Comparison of ENCODE assay signal across 14 mouse cellular contexts in genomic region chr12:3825714-3826080, GRCm38 (mm10). TPM values are rescaled to one million over a fixed set of nuclear protein-coding genes. Genes with fewer than 3 reads are reported as not detected.
A peak's percentile ranks its signal among the peaks of the same experiment; 100 is the strongest.
DNase-seq lines count a peak whose midpoint lies in the region; ATAC-seq and TF ChIP-seq lines count a peak whose summit lies in the region.
"Had no signal": no experiment of that assay in that cellular context is flagged by ENCODE, and none has a peak within 500 bp of the region (broad histone marks: within the 10 kb centered on the region; RNA-seq: fewer than 3 reads in every experiment).

No protein-coding gene starts in this region.

- TF ChIP-seq CTCF in liver, embryonic 14.5 days (IDR thresholded peaks at IDR 0.05; ENCODE audit: low read depth), result no peak

- 50% methylated on average over 12 of the region's 12 CpGs for WGBS in kidney, embryonic 16.5 days
- WGBS in embryonic facial prominence, embryonic 10.5 days, result 58% methylated on average over 12 of the region's 12 CpGs
- WGBS in liver, embryonic 14.5 days (ENCODE audit: insufficient replicate concordance), result 38% methylated on average over 12 of the region's 12 CpGs

- no peak for TF ChIP-seq EP300 in liver, embryonic 14.5 days (IDR thresholded peaks at IDR 0.05; ENCODE audit: low read depth)

- no peaks in the 10 kb centered on the region for H3K36me3 ChIP-seq in kidney, embryonic 16.5 days (ENCODE audit: insufficient read depth, low read length)
- 0 out of 2 replicates have a peak, but pooled peaks cover 2% of the 10 kb centered on the region for H3K36me3 ChIP-seq in embryonic facial prominence, embryonic 10.5 days (replicated peaks)
- no peaks in the 10 kb centered on the region for H3K36me3 ChIP-seq in liver, embryonic 14.5 days (replicated peaks; ENCODE audit: control insufficient read depth, insufficient read depth, low read depth)
- H3K36me3 ChIP-seq: G1E; neural tube, embryonic 12.5 days had no signal

- no peak overlapping the region for H3K9ac ChIP-seq in kidney, embryonic 16.5 days (replicated peaks; ENCODE audit: low read length)
- H3K9ac ChIP-seq in liver, embryonic 14.5 days (replicated peaks), result no peak overlapping the region
- H3K9ac ChIP-seq: neural tube, embryonic 12.5 days had no signal

- H3K9me3 ChIP-seq in kidney, embryonic 16.5 days (ENCODE audit: low read length), result no peaks in the 10 kb centered on the region
- no peaks in the 10 kb centered on the region for H3K9me3 ChIP-seq in embryonic facial prominence, embryonic 10.5 days
- H3K9me3 ChIP-seq in liver, embryonic 14.5 days (ENCODE audit: control insufficient read depth, low read length), result no peaks in the 10 kb centered on the region
- H3K9me3 ChIP-seq: G1E; megakaryocyte, embryonic 14.5 days; neural tube, embryonic 12.5 days had no signal

- 0 out of 2 replicates have a peak, but pooled peaks have one; percentile 16 for ATAC-seq in kidney, embryonic 16.5 days (ENCODE audit: low FRiP score, low TSS enrichment)
- ATAC-seq in liver, embryonic 14.5 days (ENCODE audit: insufficient read depth), result peak; percentile 52; the same call in 1 of the 2 replicates
- ATAC-seq in cerebellum, adult (ENCODE audit: insufficient number of reproducible peaks, low FRiP score, low TSS enrichment), result no peak
- ATAC-seq: forebrain, embryonic 16.5 days had no signal

- DNase-seq in kidney, adult 8-10 months, result no peak
- peak; percentile 70 for DNase-seq in ES-CJ7 (ENCODE audit: low read depth, low spot score)
- no peak for DNase-seq in embryonic facial prominence, embryonic 10.5 days (ENCODE audit: low spot score)
- no peak for DNase-seq in liver, embryonic 14.5 days (ENCODE audit: low read depth in 3 of 3, low spot score in 3 of 3)
- no peak for DNase-seq in frontal cortex, adult 2 months (ENCODE audit: extremely low spot score in 1 of 2, low spot score in 1 of 2)
- DNase-seq: embryo, embryonic 11 days; kidney, adult 18-20 months; right cerebral cortex, postnatal 25 days had no signal

- H3K4me1 ChIP-seq in kidney, embryonic 16.5 days (ENCODE audit: insufficient read depth, low read length), result peaks cover 28% of the 10 kb centered on the region
- peaks cover 17% of the 10 kb centered on the region for H3K4me1 ChIP-seq in embryonic facial prominence, embryonic 10.5 days
- H3K4me1 ChIP-seq in liver, embryonic 14.5 days (replicated peaks; ENCODE audit: control insufficient read depth in 2 of 2, insufficient read depth in 2 of 2, low read length in 1 of 2), result 0 out of 4 replicates have a peak, but pooled peaks cover 0 to 4% of the 10 kb centered on the region in 2 experiments

- no peaks in the 10 kb centered on the region for H3K27me3 ChIP-seq in kidney, embryonic 16.5 days (ENCODE audit: insufficient read depth, low read length)
- no peaks in the 10 kb centered on the region for H3K27me3 ChIP-seq in embryonic facial prominence, embryonic 10.5 days (replicated peaks; ENCODE audit: low read depth, poor library complexity, severe bottlenecking)
- H3K27me3 ChIP-seq in liver, embryonic 14.5 days (ENCODE audit: control insufficient read depth, insufficient read depth, low read length), result no peaks in the 10 kb centered on the region
- H3K27me3 ChIP-seq: megakaryocyte, embryonic 14.5 days; neural tube, embryonic 12.5 days had no signal

- no peak overlapping the region for H3K4me3 ChIP-seq in kidney, embryonic 16.5 days (ENCODE audit: low read length)
- 0 out of 2 replicates have a peak overlapping the region, but pooled peaks have one; percentile 8 for H3K4me3 ChIP-seq in embryonic facial prominence, embryonic 10.5 days
- H3K4me3 ChIP-seq in liver, embryonic 14.5 days (ENCODE audit: insufficient read depth in 1 of 2, low read depth in 2 of 2, low read length in 2 of 2), result no peak overlapping the region
- H3K4me3 ChIP-seq: neural tube, embryonic 12.5 days had no signal

- H3K4me2 ChIP-seq in kidney, embryonic 16.5 days (replicated peaks; ENCODE audit: low read depth, low read length), result no peak overlapping the region
- no peak overlapping the region for H3K4me2 ChIP-seq in liver, embryonic 14.5 days (ENCODE audit: low read depth)
- H3K4me2 ChIP-seq: neural tube, embryonic 12.5 days had no signal

- no peak overlapping the region for H3K27ac ChIP-seq in kidney, embryonic 16.5 days (ENCODE audit: low read length)
- H3K27ac ChIP-seq in embryonic facial prominence, embryonic 10.5 days (replicated peaks), result no peak overlapping the region
- no peak overlapping the region for H3K27ac ChIP-seq in liver, embryonic 14.5 days
- H3K27ac ChIP-seq: neural tube, embryonic 12.5 days had no signal

RNA-seq across cellular contexts. Expression of gene Dnmt3a, which starts 19.9 kb away (rescaled TPM):
- 82.9 and 88.1 TPM in 2 replicates for polyA plus RNA-seq in kidney, embryonic 16.5 days (2015; fragmentation: Nextera tagmentation; extraction: Ambion mirVana)
- 160 and 179 TPM in 2 replicates for polyA plus RNA-seq in embryonic facial prominence, embryonic 10.5 days (2016; fragmentation: Nextera tagmentation; extraction: Ambion mirVana)
- polyA plus RNA-seq in liver, embryonic 14.5 days (2012; rRNA removed), result 5.2 and 5.3 TPM in 2 replicates
- polyA plus RNA-seq in liver, embryonic 14.5 days (2014; fragmentation: Nextera tagmentation; extraction: Ambion mirVana), result 12.8 and 14.1 TPM in 2 replicates
- polyA plus RNA-seq in frontal cortex, adult 2 months (2012; rRNA removed), result 42.5 and 44.7 TPM in 2 replicates
